Mouse (Mus musculus) G1E (cell line): ENCODE measurements around the gene Fam243.

Experiments used
- CTCF ChIP-seq: IDR thresholded peaks from 2 replicates; pipeline ENCODE4 v1.5.1; 2012; ENCODE audit warnings: low read depth, low read length, inconsistent platforms, mixed read lengths
- GATA1 ChIP-seq: IDR thresholded peaks from 2 replicates; pipeline ENCODE4 v1.6.1; 2012; ENCODE audit warnings: borderline replicate concordance, low read length, inconsistent platforms, mixed read lengths
- GATA2 ChIP-seq: IDR thresholded peaks from 2 replicates; pipeline ENCODE4 v1.6.1; 2012; ENCODE audit warnings: low read depth, low read length, inconsistent platforms, borderline replicate concordance
- POLR2AphosphoS5 ChIP-seq: IDR thresholded peaks from 2 replicates; pipeline ENCODE4 v1.6.1; 2012; ENCODE audit warnings: low read depth, low read length, inconsistent platforms; ENCODE audit not compliant: insufficient replicate concordance
- TAL1 ChIP-seq: conservative IDR thresholded peaks from 2 replicates; pipeline ENCODE4 v1.6.1; 2012; ENCODE audit warnings: low read depth, low read length, inconsistent platforms, mixed read lengths

DNA sequence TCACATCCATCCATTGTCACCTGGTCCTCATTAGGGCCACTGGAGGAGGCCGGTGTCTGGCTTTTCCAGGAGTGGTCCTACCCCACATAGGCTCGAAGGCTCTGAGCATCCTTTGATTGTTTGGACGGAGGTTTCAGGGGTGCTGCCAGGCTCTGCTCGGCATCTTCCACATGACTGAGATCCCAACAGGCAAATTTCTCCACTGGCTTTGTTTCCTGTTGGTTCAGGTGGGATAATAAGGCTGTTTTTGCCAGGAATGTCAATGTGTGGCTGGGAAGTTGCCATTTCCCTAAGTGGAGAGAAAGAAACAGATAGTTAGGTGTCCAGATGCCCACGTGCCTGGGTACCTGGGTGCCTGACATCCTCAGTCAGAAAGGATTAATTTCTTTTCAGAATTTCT lies 46.7 kb downstream of the Fam243 start:
- TF ChIP-seq GATA1 (no peak), CTCF (no peak), TAL1 (no peak), POLR2AphosphoS5 (no peak), GATA2 (no peak)
